Mouse (Mus musculus): Measurements from ENCODE around the gene Tdo2.
A peak's percentile ranks its signal among the peaks of the same experiment; 100 is the strongest.

The Tdo2 gene

GRCm38 (mm10) chr3:81976102-81976501 is at the start of gene Tdo2:
Tdo2 (minus strand) TSS chr3:81976202.
- DNase-seq (ENCODE audit: low read depth, low spot score) = no peak

GRCm38 (mm10) chr3:82023065-82023464 is 47.1 kb upstream of the Tdo2 start:
- DNase-seq (ENCODE audit: low read depth, low spot score) = no peak

GRCm38 (mm10) chr3:82022421-82022920 is 46.5 kb upstream of the Tdo2 start:
- no peak for DNase-seq (ENCODE audit: low read depth, low spot score)

- DNase-seq (ENCODE audit: low read depth, low spot score) = no peak
These were observed 38.2 kb upstream of the Tdo2 start for GRCm38 (mm10) chr3:82014148-82014703.

GRCm38 (mm10) chr3:82007002-82007401 is 31.0 kb upstream of the Tdo2 start:
- DNase-seq (ENCODE audit: low read depth, low spot score) = no peak

GRCm38 (mm10) chr3:81995988-81996387 is 20.0 kb upstream of the Tdo2 start:
- DNase-seq (ENCODE audit: low read depth, low spot score) = peak; percentile 27

- DNase-seq (ENCODE audit: low read depth, low spot score) = no peak
These were observed 19.4 kb upstream of the Tdo2 start for GRCm38 (mm10) chr3:81995371-81995770.

- no peak for DNase-seq (ENCODE audit: low read depth, low spot score)
These were observed 14.5 kb upstream of the Tdo2 start for GRCm38 (mm10) chr3:81990531-81990930.

- no peak for DNase-seq (ENCODE audit: low read depth, low spot score)
These were observed 13.7 kb upstream of the Tdo2 start for GRCm38 (mm10) chr3:81989692-81990141.

- no peak for DNase-seq (ENCODE audit: low read depth, low spot score)
These were observed 11.6 kb upstream of the Tdo2 start for GRCm38 (mm10) chr3:81987628-81988027.

- no peak for DNase-seq (ENCODE audit: low read depth, low spot score)
These were observed 10.1 kb upstream of the Tdo2 start for GRCm38 (mm10) chr3:81986103-81986502.

- DNase-seq (ENCODE audit: low read depth, low spot score) = no peak
These were observed 9.1 kb upstream of the Tdo2 start for GRCm38 (mm10) chr3:81985100-81985499.

- no peak for DNase-seq (ENCODE audit: low read depth, low spot score)
These were observed 7.3 kb upstream of the Tdo2 start for GRCm38 (mm10) chr3:81983120-81983895.

- no peak for DNase-seq (ENCODE audit: low read depth, low spot score)
These were observed 6.0 kb upstream of the Tdo2 start, which contains the start of gene Asic5 for GRCm38 (mm10) chr3:81981990-81982389. Asic5 (plus strand) TSS chr3:81982290.

- DNase-seq (ENCODE audit: low read depth, low spot score) = no peak
These were observed 5.6 kb upstream of the Tdo2 start for GRCm38 (mm10) chr3:81981576-81981975.

GRCm38 (mm10) chr3:81975607-81976006 is 395 bp downstream of the Tdo2 start:
- no peak for DNase-seq (ENCODE audit: low read depth, low spot score)

- no peak for DNase-seq (ENCODE audit: low read depth, low spot score)
These were observed 11.4 kb downstream of the Tdo2 start for GRCm38 (mm10) chr3:81964596-81964995.

- DNase-seq (ENCODE audit: low read depth, low spot score) = no peak
These were observed 12.2 kb downstream of the Tdo2 start for GRCm38 (mm10) chr3:81963768-81964167.

GRCm38 (mm10) chr3:81961336-81961735 is 14.7 kb downstream of the Tdo2 start:
- no peak for DNase-seq (ENCODE audit: low read depth, low spot score)

- DNase-seq (ENCODE audit: low read depth, low spot score) = no peak
These were observed 18.5 kb downstream of the Tdo2 start for GRCm38 (mm10) chr3:81957484-81957883.

- DNase-seq (ENCODE audit: low read depth, low spot score) = no peak
These were observed 24.2 kb downstream of the Tdo2 start for GRCm38 (mm10) chr3:81951785-81952184.

GRCm38 (mm10) chr3:81949048-81949447 is 27.0 kb downstream of the Tdo2 start:
- DNase-seq (ENCODE audit: low read depth, low spot score) = no peak

GRCm38 (mm10) chr3:81944851-81945393 is 31.1 kb downstream of the Tdo2 start:
- DNase-seq (ENCODE audit: low read depth, low spot score) = no peak

Measured in retina, postnatal 7 days (tissue).